Mouse (Mus musculus): ENCODE data around the gene Tpm3. TPM values are rescaled to one million over a fixed set of nuclear protein-coding genes. Genes with fewer than 3 reads are reported as not detected.

The Tpm3 gene
- total and polyA plus RNA-seq, 3 experiments = 205 to 274 (median 273) TPM

GRCm38 (mm10) chr3:90036263-90036662 lies 36.2 kb upstream of the Tpm3 start:
- H3K36me3 ChIP-seq (ENCODE audit: control insufficient read depth in 1 of 2, insufficient read depth in 2 of 2, low read length in 2 of 2) = peaks cover 39 to 87% of the 10 kb centered on the region in 2 experiments
- H3K9ac ChIP-seq (ENCODE audit: control insufficient read depth, low read depth, low read length, poor library complexity, severe bottlenecking) = no peak overlapping the region
- H3K27ac ChIP-seq (ENCODE audit: control insufficient read depth, low read depth, low read length) = no peak overlapping the region
- peaks cover 2 to 10% of the 10 kb centered on the region in 2 experiments; a peak in 3 of 4 replicates for H3K4me1 ChIP-seq (ENCODE audit: control insufficient read depth in 1 of 2, insufficient read depth in 2 of 2, low read length in 2 of 2)
- peaks cover 2% of the 10 kb centered on the region; the same call in 1 of the 2 replicates for H3K79me2 ChIP-seq (ENCODE audit: control insufficient read depth, insufficient read depth, low read length, poor library complexity)
- H3K4me3 ChIP-seq (ENCODE audit: control insufficient read depth in 1 of 2, insufficient read depth in 1 of 2, low read depth in 2 of 2, low read length in 2 of 2) = no peak overlapping the region
- no peaks in the 10 kb centered on the region for H3K9me3 ChIP-seq (replicated peaks; ENCODE audit: insufficient read depth, low read length)
- H3K27me3 ChIP-seq (ENCODE audit: control insufficient read depth in 1 of 2, insufficient read depth in 2 of 2, low read length in 2 of 2) = no peaks in the 10 kb centered on the region
- DNase-seq (ENCODE audit: low read depth, low spot score) = peak; percentile 71
- TF ChIP-seq MXI1 (IDR thresholded peaks at IDR 0.05; ENCODE audit: low read depth, low read length) (no peak), USF1 (IDR thresholded peaks at IDR 0.05; ENCODE audit: low read depth, low read length) (0 out of 2 replicates have a peak, but pooled peaks have one; percentile 1), ETS1 (IDR thresholded peaks at IDR 0.05; ENCODE audit: low read depth, low read length) (0 out of 2 replicates have a peak, but pooled peaks have one; percentile 31), MAZ (IDR thresholded peaks at IDR 0.05; ENCODE audit: low read depth, low read length) (no peak), HCFC1 (IDR thresholded peaks at IDR 0.05; ENCODE audit: low read depth, low read length) (no peak), MEF2A (IDR thresholded peaks at IDR 0.05; ENCODE audit: extremely low read depth, insufficient replicate concordance, low read depth, low read length, poor library complexity, severe bottlenecking) (no peak), E2F4 (IDR thresholded peaks at IDR 0.05; ENCODE audit: borderline replicate concordance, low read depth, low read length) (no peak), USF2 (IDR thresholded peaks at IDR 0.05; ENCODE audit: borderline replicate concordance in 1 of 2, insufficient read depth in 1 of 2, low read depth in 1 of 2, low read length in 2 of 2) (no peak), POLR2A (IDR thresholded peaks at IDR 0.05; ENCODE audit: control insufficient read depth in 1 of 2, insufficient read depth in 1 of 2, low read depth in 1 of 2, low read length in 2 of 2, poor library complexity in 1 of 2) (no peak; a peak in 1 of 4 replicates), ZKSCAN1 (IDR thresholded peaks at IDR 0.05; ENCODE audit: low read depth, low read length) (peak; percentile 52; the same call in 1 of the 2 replicates), ZC3H11A (IDR thresholded peaks at IDR 0.05; ENCODE audit: low read depth, low read length) (no peak), TAL1 (IDR thresholded peaks at IDR 0.05; ENCODE audit: low read length) (no peak), RAD21 (IDR thresholded peaks at IDR 0.05; ENCODE audit: low read depth, low read length) (no peak), TBP (IDR thresholded peaks at IDR 0.05; ENCODE audit: low read depth, low read length) (no peak), JUND (IDR thresholded peaks at IDR 0.05; ENCODE audit: low read depth, low read length) (no peak), ZMIZ1 (IDR thresholded peaks at IDR 0.05; ENCODE audit: low read depth, low read length) (no peak), GABPA (IDR thresholded peaks at IDR 0.05; ENCODE audit: low read depth, low read length) (no peak), BHLHE40 (IDR thresholded peaks at IDR 0.05; ENCODE audit: borderline replicate concordance, low read depth, low read length) (0 out of 2 replicates have a peak, but pooled peaks have one; percentile 1), MYB (IDR thresholded peaks at IDR 0.05; ENCODE audit: low read depth, low read length) (no peak), SIN3A (IDR thresholded peaks at IDR 0.05; ENCODE audit: low read length) (no peak), GATA1 (IDR thresholded peaks at IDR 0.05; ENCODE audit: low read depth, low read length) (peak; percentile 59), NELFE (IDR thresholded peaks at IDR 0.05; ENCODE audit: low read depth, low read length) (no peak), POLR2AphosphoS5 (IDR thresholded peaks at IDR 0.05; ENCODE audit: borderline replicate concordance, low read depth, low read length) (no peak), CTCF (IDR thresholded peaks at IDR 0.05 in 2 of 3, conservative IDR thresholded peaks at IDR 0.05 in 1 of 3; ENCODE audit: control insufficient read depth in 1 of 3, insufficient read depth in 1 of 3, low read depth in 2 of 3, low read length in 3 of 3, poor library complexity in 1 of 3, severe bottlenecking in 1 of 3) (no peak), RCOR1 (IDR thresholded peaks at IDR 0.05; ENCODE audit: low read depth, low read length) (peak; percentile 57; the same call in 1 of the 2 replicates), ELF1 (IDR thresholded peaks at IDR 0.05; ENCODE audit: low read depth, low read length) (peak; percentile 49; the same call in 1 of the 2 replicates), TCF12 (IDR thresholded peaks at IDR 0.05; ENCODE audit: low read depth, low read length) (no peak), SMC3 (IDR thresholded peaks at IDR 0.05; ENCODE audit: low read depth, low read length) (no peak), EP300 (IDR thresholded peaks at IDR 0.05; ENCODE audit: low read depth in 1 of 2, low read length in 2 of 2) (peak; percentile 18 to 58; a peak in 3 of 4 replicates), CHD1 (IDR thresholded peaks at IDR 0.05; ENCODE audit: low read depth, low read length) (no peak), MAFK (IDR thresholded peaks at IDR 0.05; ENCODE audit: borderline replicate concordance, low read depth, low read length) (no peak), UBTF (IDR thresholded peaks at IDR 0.05; ENCODE audit: borderline replicate concordance, insufficient read depth, low read depth, low read length) (no peak), KAT2A (conservative IDR thresholded peaks at IDR 0.05; ENCODE audit: low read depth, low read length) (0 out of 2 replicates have a peak, but pooled peaks have one; percentile 23), MYC (IDR thresholded peaks at IDR 0.05; ENCODE audit: low read depth, low read length) (0 out of 2 replicates have a peak, but pooled peaks have one; percentile 37), ZNF384 (IDR thresholded peaks at IDR 0.05; ENCODE audit: low read depth, low read length) (peak; percentile 92)
